Mouse (Mus musculus) liver, embryonic 14.5 days (tissue): ENCODE measurements at regions not wholly inside any gene's neighbourhood (a gene's known extent, or its start where the extent isn't known, plus 50 kb on each side); places are given as distances from the start of the nearest gene placed in this dataset.

Experiments
- CTCF ChIP-seq: IDR thresholded peaks from 2 replicates; pipeline ENCODE4 v1.5.1; 2016; ENCODE audit warnings: antibody characterized with exemption, low read depth, control low read depth
- EP300 ChIP-seq: IDR thresholded peaks from 2 replicates; pipeline ENCODE4 v1.6.1; 2016; ENCODE audit warnings: antibody characterized with exemption, low read depth

DNA sequence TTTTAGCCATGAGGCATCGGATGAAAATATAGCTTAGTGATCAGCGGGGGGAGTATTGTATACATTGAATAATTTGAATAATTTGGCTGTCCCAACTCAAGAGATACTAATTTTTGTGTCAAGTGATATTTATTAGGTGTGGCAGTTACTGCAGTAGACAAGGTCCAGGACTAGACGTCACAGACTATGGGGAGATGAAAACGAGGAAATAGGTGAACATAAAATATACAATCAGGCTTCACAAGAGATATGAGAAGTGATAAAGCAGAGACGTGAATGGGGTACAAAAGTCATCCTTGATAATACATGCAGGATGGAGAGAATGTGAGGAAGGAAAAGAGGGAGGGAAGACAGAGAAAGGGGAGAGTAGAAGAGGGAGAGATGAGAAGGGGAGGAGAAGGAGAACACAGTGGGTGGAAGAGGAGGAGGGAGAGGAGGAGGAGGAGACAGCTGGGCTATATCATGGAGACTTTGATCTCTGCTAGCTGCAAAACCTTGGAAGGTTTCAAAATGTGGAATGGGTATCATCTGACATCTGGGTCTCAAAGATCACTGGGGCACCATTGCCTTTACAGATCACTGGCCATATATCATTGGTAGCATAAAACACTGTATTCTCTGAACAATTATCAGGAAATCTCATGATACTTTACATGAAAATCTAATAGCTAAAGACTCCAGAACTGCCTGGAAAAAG lies 263.0 kb upstream of the Ptger4 start:
- TF ChIP-seq CTCF (no peak), EP300 (no peak)
